Mouse (Mus musculus) yolk sac, embryonic 10.5 days (tissue): ENCODE measurements around the gene Dennd2a.
"Not testable (repeated sequence)": the region's sequence is repeated elsewhere in the genome, so short reads cannot be mapped to it uniquely, and the experiment has no call there.

Experiments
- DNase-seq: peaks from one replicate; pipeline ENCODE4 v3.0.0-alpha.2; 2017; ENCODE audit warnings: low spot score

The Dennd2a gene

DNA sequence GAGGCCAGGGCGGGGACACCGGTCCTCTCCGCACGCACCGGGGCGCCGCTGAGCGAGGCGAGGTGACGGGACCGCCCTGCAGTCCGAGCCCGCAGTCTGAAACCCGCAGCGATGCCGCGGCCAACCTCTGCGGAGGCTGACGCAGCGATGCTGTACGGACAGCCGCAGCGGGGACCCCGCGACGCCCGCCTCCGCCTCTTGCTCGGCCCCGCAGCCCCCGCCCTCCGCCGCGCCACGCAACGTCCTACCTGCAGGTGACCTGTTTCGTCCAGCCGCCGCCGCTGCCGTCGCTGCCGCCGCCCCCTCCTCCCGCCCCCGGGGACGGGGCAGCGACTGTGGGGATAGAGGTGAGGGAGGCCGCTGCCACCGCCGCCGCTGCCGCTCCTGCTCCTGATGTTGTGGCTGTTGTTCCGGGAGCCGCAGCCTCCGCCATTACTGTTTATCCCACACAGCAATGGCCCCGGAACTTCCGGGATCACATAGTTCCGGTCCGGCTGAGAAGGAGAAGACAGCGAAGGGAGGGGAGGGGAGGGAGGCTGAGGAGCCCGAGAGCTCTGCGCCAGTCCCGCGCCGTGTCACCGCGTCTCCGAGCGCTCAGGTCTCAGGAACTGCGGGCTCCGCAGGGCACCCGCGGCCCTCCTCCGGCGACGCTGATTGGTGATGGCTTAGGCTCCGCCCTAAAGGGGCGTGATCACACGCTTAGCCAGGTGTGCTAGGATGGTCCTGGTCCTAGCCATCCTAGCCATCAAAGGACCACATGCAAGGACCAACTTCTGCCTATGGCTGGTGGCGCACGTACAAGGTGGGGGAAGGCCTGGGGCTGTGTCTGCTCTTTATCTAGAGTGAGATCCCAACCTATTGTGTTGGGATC, 137.6 kb downstream of the Dennd2a start, which contains the start of gene Mkrn1:
Gene Mkrn1 (minus strand): TSS at position 612 of the 871 bp plus-strand sequence.
- peak; percentile 89 for DNase-seq

- no peak for DNase-seq
These were observed 138.2 kb downstream of the Dennd2a start for GRCm38 (mm10) chr6:39419386-39419850.

- not testable (repeated sequence) for DNase-seq
These were observed 141.0 kb downstream of the Dennd2a start for GRCm38 (mm10) chr6:39416654-39417053.

DNA sequence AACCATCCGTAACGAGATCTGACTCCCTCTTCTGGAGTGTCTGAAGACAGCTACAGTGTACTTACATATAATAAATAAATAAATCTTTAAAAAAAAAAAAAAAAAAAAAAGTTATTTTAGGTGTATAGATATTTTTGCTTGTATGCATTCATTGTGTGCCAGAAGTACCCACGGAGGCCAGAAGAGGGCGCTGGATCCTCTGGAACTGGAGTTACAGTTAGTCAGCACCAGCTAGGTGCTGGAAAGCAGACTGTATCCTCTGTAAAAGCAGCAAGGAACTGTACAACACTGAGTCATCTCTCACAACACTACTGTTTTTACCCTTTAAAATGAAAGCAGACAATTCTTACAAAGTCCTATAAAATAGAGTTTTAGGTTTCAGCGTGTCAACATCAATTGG, 141.9 kb downstream of the Dennd2a start:
- DNase-seq: no peak

- no peak for DNase-seq
These were observed 143.6 kb downstream of the Dennd2a start for GRCm38 (mm10) chr6:39414106-39414505.
